Mouse (Mus musculus): ENCODE measurements around the gene Egfl8.

Gene Egfl8

DNA sequence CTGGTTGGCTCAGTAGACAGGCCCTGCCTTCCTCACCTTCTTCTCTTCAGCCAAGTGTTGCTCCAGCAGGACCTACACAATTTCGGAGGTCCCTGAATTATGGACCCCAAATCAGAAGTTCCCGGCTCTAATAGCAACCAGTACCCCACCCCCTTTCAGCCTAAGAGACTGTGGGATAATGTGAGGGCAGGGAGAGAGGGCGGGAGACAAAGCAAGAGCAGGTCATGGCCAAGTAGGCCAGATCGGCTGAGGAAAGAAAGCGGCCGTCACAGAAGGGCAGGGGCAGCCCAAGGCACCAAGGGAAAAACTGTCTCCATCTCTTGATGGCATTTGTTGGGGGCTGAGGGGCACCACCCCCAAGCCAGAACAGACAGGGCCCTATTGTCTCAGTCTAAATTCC is at the start of gene Egfl8:
TSS of gene Egfl8 (minus strand) at position 101 of the 400 bp plus-strand sequence.
- DNase-seq (ENCODE audit: low spot score), result no peak

DNA sequence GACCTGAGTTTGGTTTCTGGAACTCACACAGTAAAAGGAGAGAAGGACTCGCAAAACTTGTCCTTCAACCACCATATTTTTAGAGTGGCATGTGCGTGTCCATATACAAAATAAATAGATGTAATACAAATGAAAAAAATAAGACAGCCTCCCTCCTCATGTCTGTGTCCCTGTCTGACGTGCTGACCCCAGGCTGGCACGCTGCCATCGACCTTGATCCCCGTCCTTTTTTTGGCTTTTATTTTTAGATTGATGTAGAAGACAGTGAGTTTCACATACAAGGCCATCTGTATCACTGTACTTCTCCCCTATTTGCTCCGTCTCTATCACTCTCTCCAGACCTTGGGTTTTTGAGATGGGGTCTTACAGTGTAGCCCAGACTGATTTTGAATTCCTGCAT is 48.7 kb upstream of the Egfl8 start:
- no peak for DNase-seq (ENCODE audit: low spot score)

GRCm38 (mm10) chr17:34663558-34663957 is 47.8 kb upstream of the Egfl8 start:
- DNase-seq (ENCODE audit: low spot score), result no peak

DNA sequence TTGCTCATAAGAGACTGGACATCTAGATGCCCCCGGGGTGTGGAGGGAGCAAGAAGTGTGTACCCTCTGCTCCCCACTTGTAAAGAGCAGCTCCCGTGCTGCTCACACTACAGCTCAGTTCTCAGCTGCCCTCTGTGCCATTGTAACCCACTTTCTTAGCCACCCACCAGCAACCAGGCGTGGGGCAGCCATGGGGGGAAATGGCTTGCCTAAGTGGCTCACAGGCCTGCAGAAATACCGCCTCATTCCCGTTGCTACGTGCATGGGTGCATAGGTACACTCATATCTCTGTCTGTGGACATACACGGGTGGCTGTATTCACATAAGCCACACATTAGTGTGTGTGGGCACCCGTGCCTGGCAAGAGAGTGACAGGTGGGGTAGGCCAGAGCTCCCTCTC is 47.2 kb upstream of the Egfl8 start:
- DNase-seq (ENCODE audit: low spot score), result no peak

- no peak for DNase-seq (ENCODE audit: low spot score)
Measured at GRCm38 (mm10) chr17:34662468-34662867, 46.7 kb upstream of the Egfl8 start.

GRCm38 (mm10) chr17:34661121-34661591 is 45.4 kb upstream of the Egfl8 start:
- DNase-seq (ENCODE audit: low spot score), result no peak

DNA sequence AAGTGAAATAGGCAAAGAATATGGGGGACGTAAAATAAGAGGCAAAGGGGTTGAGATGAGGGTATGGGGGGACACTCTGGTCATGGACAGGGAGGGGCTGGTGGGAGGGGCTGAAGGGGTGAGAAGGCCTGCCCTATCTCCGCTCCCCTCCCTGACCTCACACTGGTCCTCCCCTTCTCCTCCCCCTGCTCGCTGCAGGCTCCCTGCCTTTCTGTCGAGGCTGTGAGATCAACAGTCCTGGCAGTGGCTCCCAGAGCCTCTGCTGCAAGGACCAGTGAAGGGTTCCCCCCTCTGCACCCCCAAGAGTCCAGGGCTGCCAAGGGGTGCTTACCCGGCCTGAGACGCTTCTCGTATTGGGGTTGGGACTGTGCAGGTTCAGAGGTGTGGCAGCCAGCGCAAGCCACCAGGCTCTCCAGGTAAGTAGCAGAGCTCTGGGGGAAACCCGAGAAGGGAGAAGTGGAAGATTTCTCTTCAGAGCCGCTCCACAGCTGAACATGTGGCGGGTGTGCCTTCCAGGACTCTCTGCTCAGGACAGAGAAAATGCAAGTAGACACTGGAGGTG is 44.6 kb upstream of the Egfl8 start:
- DNase-seq (ENCODE audit: low spot score), result no peak

- DNase-seq (ENCODE audit: low spot score), result no peak
Measured at GRCm38 (mm10) chr17:34659897-34660214, 44.1 kb upstream of the Egfl8 start.

DNA sequence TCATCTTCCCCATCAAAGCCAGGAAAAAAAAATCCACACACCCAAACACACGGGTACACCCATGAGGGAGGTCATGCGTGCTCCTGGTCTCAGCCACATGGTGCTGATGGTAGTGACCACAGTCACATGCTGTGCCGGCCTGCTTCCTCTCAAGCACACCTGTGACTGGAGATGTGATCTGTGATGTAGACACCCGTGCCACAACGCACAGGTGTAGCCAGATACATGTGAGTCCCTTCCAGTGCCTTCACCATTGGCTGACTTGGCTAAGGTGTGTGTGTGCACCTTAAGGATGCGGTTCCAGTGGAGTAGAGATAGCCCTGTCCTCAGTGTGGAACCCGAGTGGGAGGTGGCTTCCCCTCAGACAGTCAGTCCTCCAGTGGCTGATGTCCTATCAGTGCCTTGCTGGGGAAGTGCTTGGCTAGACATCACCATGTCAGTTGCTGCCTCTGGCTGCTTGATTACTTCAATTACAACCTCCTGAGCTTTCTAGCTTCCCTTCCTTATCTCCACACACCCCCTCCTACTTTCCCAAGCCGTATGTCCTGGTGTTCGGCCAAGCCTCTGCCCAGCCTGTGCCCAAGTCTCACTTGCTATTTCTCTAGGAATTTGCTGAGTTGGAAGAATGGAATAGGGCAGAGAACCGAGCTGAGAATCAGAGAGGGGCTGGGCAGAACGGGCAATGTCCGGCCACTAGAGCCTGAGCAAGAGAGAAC is 43.6 kb upstream of the Egfl8 start:
- no peak for DNase-seq (ENCODE audit: low spot score)

GRCm38 (mm10) chr17:34658591-34658990 is 42.8 kb upstream of the Egfl8 start:
- DNase-seq (ENCODE audit: low spot score), result no peak

GRCm38 (mm10) chr17:34658145-34658544 is 42.4 kb upstream of the Egfl8 start:
- no peak for DNase-seq (ENCODE audit: low spot score)

DNA sequence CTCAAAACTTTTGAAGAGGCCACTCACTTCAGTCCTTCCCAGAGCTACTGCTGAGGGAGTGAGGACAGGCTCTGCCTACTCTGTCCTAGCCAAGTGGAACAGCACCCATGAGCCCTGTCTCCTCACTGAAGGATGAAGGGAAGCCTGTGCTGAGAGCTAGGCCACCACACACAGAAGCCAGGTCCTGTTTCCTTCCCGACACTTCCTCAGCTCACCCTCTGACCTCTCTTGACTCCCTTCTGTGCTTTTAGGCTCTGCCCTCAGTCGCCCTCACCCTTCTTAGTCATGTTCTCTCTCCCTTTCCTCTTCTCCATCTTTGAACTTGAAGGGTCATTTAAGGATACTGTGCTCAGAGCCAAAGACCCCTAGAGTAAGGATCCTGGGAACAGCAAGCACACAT is 41.5 kb upstream of the Egfl8 start:
- DNase-seq (ENCODE audit: low spot score), result no peak

GRCm38 (mm10) chr17:34656666-34657065 is 40.9 kb upstream of the Egfl8 start:
- DNase-seq (ENCODE audit: low spot score), result no peak

DNA sequence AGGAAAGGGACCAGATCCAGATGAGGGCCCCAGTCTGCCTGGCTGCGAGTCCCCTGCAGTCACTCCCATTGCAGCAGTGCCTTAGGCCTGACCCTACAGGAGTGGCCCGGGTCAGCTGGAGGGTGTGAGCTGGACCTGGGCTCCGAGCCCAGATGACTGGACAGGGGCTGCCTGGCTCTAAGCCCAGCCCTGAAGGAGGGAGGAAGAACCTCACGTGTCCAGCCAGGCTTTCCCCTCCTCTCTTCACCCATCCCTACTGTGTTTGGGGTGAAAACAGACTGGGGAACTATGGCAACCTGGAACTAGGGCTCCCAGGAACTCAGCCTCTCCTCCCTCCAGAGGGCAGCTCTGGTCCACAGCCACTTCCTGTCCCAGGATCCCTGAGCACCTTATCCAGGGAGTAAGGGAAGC is 39.8 kb upstream of the Egfl8 start:
- peak; percentile 76 for DNase-seq (ENCODE audit: low spot score)

- peak; percentile 56 for DNase-seq (ENCODE audit: low spot score)
Measured at GRCm38 (mm10) chr17:34655160-34655559, 39.4 kb upstream of the Egfl8 start.

GRCm38 (mm10) chr17:34654392-34654791 is 38.6 kb upstream of the Egfl8 start:
- no peak for DNase-seq (ENCODE audit: low spot score)

DNA sequence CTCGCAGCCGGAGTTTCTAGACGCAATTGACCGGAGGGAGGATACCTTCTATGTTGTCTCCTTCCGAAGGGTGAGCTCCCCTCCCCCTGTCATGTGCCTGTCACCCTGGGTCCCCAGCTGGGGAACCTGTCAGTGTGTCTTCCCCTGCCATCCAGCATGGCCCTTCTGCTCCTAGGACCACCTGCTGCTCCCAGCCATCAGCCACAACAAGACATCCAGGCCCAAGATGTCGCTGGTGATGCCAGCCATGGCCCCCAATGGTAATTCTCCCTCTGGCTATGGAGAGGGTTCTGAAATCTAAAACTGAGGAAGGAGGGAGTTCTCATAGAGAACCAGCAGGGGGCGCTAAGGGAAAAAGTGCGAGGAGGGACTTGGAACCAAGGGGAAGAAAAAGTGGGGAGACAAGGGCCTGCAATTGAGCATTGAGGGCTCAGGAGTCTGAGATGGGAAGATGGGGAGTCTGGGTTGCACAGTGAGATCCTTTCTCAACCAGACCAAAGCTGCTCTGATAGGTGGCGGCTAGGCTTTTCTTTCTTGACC is 38.0 kb upstream of the Egfl8 start:
- DNase-seq (ENCODE audit: low spot score), result no peak

DNA sequence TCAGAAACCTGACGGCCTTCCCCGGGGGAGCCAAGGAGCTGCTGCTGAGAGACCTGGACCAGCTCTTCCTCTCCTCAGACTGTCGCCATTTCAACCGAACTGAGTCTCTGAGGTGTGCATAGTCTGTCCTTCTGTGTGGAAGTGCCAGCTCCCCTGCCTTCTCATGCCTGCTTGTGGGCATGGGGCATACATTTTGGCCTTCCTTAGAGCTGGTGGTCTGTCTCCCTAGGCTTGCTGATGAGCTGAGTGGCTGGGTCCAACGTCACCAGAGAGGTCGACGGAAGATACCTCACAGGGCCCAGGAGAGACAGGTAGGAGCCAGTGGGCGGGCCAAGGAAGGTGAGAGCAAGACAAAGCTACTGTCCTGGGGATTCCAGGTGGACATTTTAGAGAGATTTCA is 37.2 kb upstream of the Egfl8 start:
- no peak for DNase-seq (ENCODE audit: low spot score)

GRCm38 (mm10) chr17:34652546-34652945 is 36.8 kb upstream of the Egfl8 start:
- DNase-seq (ENCODE audit: low spot score), result no peak

DNA sequence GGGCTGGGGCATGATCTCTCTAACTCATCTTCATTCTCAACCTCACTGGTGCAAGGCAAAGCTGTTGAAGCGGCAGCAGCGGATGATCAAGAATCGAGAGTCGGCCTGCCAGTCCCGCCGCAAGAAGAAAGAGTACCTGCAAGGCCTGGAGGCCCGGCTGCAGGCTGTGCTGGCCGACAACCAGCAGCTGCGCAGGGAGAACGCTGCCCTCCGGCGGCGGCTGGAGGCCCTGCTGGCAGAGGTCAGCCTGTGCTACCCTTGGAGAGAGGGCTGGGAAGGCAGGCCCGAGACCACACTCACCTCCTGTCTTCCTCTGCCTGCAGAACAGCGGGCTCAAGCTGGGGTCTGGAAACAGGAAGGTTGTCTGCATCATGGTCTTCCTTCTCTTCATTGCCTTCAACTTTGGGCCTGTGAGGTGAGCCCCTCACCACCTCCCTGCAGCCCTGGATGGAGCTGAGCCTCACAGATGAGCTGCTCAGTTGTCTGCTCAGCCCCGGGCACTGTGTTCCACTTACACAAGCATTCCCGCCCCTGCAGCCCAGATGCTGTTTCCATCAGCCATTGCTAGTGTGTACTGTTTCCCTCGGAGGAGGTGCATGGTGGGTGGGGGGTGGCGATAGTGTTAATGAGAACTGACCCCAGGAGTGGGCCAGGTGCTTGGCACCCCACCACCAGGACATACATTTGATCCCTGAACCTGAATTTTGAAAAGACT is 35.9 kb upstream of the Egfl8 start:
- peak; percentile 62 for DNase-seq (ENCODE audit: low spot score)

DNA sequence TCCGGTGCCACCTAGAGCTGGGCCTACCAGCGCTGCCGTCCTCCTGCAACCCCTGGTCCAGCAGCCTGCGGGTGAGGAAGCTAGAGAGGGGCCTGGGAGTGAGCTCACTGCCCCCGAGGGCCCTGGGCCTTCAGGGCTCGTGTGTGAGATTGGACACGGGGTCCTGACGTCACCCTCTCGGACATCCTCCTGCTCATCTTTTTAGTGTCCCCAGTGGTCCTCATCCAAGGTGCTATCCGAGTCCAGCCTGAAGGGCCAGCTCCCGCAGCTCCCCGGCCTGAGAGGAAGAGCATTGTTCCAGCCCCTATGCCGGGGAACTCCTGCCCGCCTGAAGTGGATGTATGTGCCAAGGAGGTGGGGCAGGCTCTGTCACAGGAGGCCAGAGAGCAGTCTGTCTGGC is 35.0 kb upstream of the Egfl8 start:
- DNase-seq (ENCODE audit: low spot score), result no peak

DNA sequence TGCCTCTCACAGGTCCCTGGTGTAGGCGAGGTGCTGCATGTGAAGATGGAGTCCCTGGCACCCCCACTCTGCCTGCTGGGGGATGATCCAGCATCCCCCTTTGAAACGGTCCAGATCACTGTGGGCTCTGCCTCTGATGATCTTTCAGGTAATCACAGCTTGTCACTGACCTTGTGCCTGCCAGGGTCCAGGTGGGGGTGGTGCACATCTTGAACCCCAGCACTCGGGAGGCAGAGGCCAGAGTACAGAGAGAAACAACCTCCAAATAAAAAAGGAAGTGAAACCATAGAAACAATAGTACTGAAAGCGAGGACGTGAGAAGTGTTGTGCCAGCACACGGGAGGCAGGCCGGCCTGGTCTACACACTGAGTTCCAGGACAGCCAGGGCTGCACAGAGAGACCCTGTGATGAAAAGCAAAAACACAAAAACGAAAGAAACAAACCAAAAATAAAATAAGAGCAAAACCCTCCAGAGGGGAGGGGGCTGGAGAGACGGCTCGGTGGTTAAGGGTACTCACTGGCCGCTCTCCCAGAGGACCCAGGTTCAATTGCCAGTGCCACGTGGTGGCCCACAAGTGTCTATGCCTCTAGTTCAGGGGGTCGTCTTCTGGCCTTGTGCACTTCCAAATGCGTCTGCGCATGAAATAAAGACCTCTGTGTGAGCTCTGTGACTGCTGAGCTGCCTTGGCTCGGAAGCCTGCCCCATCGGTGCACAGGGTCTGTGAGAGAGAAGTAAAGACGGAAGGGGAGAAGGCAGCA is 33.5 kb upstream of the Egfl8 start:
- no peak for DNase-seq (ENCODE audit: low spot score)
